Mouse (Mus musculus): ENCODE results near the gene D6Wsu163e. TPM values are rescaled to one million over a fixed set of nuclear protein-coding genes. Genes with fewer than 3 reads are reported as not detected.
A peak's percentile ranks its signal among the peaks of the same experiment; 100 is the strongest.

The D6Wsu163e gene
- polyA plus RNA-seq (2012; ENCODE audit: insufficient read depth, insufficient read length, missing spikeins) = 15.9 and 23.6 TPM in 2 replicates

DNA sequence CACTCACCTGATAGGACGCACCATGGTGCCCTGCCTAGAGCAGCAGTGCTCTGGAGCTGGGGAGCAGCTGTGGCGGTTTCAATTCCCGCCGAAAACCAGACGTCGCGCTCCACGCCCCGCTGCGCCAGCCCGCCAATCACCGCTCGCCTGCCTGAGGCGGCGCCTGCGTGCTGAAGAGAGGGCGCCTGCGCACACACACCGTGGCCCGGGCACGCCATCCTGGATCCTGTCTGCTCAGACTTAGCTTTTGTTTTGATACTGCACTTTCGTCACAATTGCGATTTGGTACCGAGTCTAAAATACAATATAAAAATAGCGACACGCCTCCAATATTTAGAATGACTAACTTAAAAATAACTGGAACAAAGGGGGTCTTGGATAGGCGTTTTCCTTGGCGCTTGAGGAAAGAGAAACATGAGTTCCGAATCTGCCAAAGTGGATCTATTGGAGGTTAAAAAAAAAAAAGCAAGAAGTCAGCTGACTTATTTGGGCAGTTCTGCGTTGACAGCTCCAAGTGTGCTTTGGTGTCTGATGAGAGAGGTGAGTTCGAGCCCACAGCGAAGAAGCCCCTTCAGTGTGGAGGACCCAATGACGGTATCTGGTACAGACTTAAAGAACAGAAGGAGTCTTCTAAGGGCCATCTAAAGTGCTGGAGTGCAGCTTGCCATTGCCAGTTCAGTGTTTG, at the start of gene D6Wsu163e, which contains the start of gene Rad51ap1:
D6Wsu163e (plus strand) TSS at position 476 of the 685 bp plus-strand sequence.
Rad51ap1 (minus strand) TSS at position 101 of the 685 bp plus-strand sequence.
- peak within 1 kb of the TSS; percentile 86 for H3K27ac ChIP-seq (replicated peaks; ENCODE audit: low read depth, low read length)
- H3K4me3 ChIP-seq (ENCODE audit: insufficient read depth, low read depth, low read length) = peak within 1 kb of the TSS; percentile 88
- peaks cover 6% of the 10 kb centered on the region for H3K4me1 ChIP-seq (ENCODE audit: control insufficient read depth, insufficient read depth, insufficient read length, low read length)

DNA sequence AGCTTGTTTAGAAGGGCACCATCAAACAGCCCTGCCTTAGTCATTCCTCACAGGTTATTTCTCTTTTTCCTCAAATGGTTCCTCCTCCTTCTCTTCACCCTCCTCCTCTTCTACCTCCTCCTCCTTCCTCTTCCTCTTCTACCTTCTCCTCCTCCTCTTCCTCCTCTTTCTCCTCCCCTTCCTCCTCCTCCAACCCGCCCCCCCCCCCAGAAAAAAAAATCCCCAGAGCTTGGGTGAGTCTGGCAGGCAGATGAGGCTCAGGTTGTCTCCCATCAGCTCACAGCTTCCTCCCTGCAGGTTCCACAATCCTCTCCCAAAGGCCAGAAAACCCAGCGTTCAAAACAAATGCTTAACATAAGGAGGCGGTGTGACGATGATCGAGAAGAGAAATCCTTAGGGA, 32.4 kb upstream of the D6Wsu163e start:
- Histone ChIP-seq H3K4me3 (ENCODE audit: insufficient read depth, low read depth, low read length) (no peak overlapping the region), H3K27ac (replicated peaks; ENCODE audit: low read depth, low read length) (peak overlapping the region; percentile 74), H3K4me1 (ENCODE audit: control insufficient read depth, insufficient read depth, insufficient read length, low read length) (no peaks in the 10 kb centered on the region)

DNA sequence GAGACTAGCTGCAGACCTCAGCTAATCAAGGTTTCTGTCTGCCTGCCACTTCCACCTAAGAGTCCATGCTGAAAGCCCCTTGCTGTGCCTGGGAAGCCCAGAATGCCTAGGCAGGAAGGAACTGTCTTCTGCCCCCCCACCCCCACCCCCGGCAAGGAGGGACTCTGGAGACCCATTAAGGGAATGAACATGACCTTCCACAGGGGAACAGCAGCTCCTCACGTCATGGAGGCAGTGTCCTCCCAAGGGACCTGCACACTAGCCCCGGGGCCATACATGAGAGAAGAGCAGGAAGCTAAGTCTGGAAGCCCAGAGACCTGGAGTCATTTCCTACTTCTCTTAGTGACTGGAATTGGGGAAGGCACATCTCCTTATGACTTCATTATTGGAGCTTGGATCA, 31.9 kb upstream of the D6Wsu163e start:
- Histone ChIP-seq H3K4me1 (ENCODE audit: control insufficient read depth, insufficient read depth, insufficient read length, low read length) (no peaks in the 10 kb centered on the region), H3K4me3 (ENCODE audit: insufficient read depth, low read depth, low read length) (no peak overlapping the region), H3K27ac (replicated peaks; ENCODE audit: low read depth, low read length) (peak overlapping the region; percentile 74; the same call in 1 of the 2 replicates)

DNA sequence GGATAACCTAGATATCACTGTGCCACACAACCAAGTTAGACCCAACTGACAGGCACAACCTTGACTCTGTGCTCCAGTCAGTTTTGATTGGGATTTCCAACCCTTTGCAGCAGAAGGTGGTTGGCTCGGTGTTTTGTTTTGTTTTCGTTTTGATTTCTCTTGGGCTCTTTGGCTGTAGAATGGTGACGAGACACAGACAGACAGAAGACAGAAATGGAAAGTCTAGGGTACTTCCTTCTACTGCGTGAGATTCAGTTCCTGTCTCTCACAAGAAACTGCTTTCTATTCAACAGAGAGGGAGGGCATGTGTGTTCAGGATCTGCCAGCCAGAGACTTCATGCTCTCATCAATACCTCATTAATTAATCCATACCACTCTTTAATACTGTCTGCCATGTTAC, 29.0 kb upstream of the D6Wsu163e start:
- Histone ChIP-seq H3K4me1 (ENCODE audit: control insufficient read depth, insufficient read depth, insufficient read length, low read length) (no peaks in the 10 kb centered on the region), H3K4me3 (ENCODE audit: insufficient read depth, low read depth, low read length) (peak overlapping the region; percentile 31; the same call in 1 of the 2 replicates), H3K27ac (replicated peaks; ENCODE audit: low read depth, low read length) (no peak overlapping the region)

DNA sequence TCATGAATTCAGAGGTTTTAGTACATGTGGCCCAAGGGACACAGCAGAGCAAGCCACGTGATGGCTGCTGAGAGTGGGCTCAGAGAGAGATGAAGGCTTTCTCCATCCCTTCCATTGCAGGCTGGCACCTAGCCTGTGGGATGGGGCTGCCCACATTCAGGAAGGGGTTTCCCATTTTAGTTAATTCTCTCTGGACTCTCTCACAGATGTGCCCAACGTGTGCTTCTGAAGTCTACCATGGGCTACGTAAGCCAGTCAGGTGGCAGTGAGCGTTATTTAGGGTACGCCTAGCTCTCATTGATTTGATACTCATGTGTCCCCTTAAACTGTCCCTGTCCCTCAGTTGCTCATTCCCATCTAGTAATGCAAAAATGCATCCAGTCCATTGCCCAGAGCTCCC, 24.8 kb upstream of the D6Wsu163e start:
- no peak overlapping the region for H3K4me3 ChIP-seq (ENCODE audit: insufficient read depth, low read depth, low read length)
- H3K27ac ChIP-seq (replicated peaks; ENCODE audit: low read depth, low read length) = no peak overlapping the region
- H3K4me1 ChIP-seq (ENCODE audit: control insufficient read depth, insufficient read depth, insufficient read length, low read length) = no peaks in the 10 kb centered on the region

DNA sequence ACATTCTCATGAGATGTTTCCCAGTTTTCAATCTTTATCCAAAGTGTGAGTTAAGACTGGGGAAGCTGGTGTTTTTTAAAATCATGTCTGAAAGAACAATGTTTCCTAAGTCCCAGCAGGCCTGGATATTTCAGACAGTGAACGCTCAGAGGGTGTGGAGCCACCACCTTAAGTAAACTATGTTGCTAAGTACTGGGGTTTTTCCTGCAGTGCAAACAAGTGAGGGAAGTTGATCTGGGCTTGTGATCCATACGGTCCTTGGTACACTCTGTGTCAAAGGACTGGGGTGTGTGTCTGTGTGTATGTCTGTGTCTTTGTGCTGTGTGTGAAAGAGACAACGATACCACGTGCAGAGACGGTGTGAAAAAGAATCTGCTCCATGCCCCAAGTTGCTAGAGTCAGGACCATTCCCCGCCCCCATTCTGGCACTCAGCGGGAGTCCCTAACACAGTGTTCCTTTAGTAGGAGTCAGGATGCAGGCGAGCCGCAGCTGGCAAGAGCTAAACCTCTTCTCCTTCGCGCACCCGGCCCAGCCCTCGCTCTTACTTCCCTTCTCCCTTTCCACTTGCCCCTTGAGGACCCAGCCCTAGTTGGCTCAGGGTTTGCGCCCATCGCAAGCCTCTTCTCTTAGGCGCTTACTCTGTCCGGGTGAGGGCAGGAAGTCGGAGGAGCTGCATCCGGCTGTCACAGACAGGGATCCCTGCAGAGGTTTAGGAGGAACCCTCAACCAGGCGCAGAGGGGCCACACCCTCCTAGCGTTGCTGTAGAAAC, 18.5 kb upstream of the D6Wsu163e start, which contains the start of gene Dyrk4:
Dyrk4 (minus strand) TSS at position 729 of the 771 bp plus-strand sequence.
- Histone ChIP-seq H3K4me1 (ENCODE audit: control insufficient read depth, insufficient read depth, insufficient read length, low read length) (no peaks in the 10 kb centered on the region), H3K27ac (replicated peaks; ENCODE audit: low read depth, low read length) (no peak within 1 kb of the TSS), H3K4me3 (ENCODE audit: insufficient read depth, low read depth, low read length) (peak within 1 kb of the TSS; percentile 40)

DNA sequence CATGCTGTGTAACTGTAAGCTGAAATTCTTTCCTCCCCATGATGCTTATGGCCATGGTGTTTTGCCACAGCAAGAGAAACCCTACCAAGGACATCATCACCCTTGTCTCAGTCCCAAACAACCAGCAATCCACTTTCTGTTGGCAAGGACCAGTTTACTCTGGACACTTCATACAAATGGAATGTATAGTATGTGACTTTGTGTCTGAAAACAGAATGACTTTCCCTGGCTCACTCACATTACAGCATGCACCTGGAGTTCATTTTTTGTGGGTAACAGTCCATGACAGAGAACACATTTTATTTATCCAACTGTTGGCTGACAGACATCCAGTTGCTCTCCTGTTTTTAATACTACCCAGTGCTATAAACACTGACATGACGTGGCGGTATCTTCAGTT, 6.9 kb upstream of the D6Wsu163e start:
- no peaks in the 10 kb centered on the region for H3K4me1 ChIP-seq (ENCODE audit: control insufficient read depth, insufficient read depth, insufficient read length, low read length)
- no peak overlapping the region for H3K27ac ChIP-seq (replicated peaks; ENCODE audit: low read depth, low read length)
- no peak overlapping the region for H3K4me3 ChIP-seq (ENCODE audit: insufficient read depth, low read depth, low read length)

DNA sequence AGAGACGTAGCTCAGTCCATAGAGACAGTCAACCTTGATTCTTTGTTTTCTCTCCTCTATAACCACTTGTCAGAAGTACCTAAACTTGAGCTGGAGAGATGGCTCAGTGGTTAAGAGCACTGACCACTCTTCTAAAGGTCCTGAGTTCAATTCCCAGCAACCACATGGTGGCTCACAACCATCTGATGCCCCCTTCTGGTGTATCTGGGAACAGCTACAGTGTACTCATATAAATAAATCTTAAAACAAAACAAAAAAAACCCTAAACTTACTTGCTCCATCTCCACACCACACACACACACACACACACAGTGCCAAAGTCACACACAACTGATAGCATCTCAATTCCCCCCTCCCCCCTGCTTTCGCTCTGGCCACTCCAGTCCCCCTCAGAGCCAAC, 1.7 kb upstream of the D6Wsu163e start:
- no peak overlapping the region for H3K4me3 ChIP-seq (ENCODE audit: insufficient read depth, low read depth, low read length)

DNA sequence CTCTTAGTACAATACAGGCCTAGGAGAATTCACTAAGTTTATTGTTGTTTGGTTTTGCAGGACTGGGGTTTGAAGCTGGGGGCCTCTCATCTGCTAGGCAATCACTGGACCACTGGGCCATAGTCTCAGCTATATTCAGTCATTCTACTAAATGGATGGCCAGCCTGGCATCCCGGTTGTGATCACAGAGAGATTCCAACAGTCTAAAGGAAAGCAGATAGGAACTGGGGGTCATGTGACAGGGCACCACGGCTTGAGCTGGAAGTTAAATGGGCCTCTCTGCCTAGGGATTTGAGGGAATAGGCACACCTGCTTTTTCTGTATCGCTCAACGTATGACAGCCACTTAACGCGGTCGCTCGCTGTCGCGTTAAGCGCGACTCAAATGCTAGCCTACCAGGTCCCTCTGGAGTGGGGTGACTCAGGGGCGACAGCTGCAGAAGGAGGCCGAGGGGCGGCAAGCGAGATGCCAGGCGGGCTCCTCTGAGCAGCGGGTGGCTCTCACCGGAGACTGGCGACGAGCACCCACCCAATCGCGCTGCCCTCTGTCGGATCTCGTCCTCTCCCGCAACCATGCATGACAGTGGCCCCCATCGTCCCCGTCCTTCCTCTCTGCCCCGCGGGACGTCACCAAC, 792 bp upstream of the D6Wsu163e start:
- Histone ChIP-seq H3K4me3 (ENCODE audit: insufficient read depth, low read depth, low read length) (peak overlapping the region; percentile 70), H3K4me1 (ENCODE audit: control insufficient read depth, insufficient read depth, insufficient read length, low read length) (peaks cover 6% of the 10 kb centered on the region), H3K27ac (replicated peaks; ENCODE audit: low read depth, low read length) (no peak overlapping the region)

More for the DNA sequence above, 1.7 kb upstream of the D6Wsu163e start:
- Histone ChIP-seq H3K4me1 (ENCODE audit: control insufficient read depth, insufficient read depth, insufficient read length, low read length) (peaks cover 6% of the 10 kb centered on the region), H3K27ac (replicated peaks; ENCODE audit: low read depth, low read length) (no peak overlapping the region)

DNA sequence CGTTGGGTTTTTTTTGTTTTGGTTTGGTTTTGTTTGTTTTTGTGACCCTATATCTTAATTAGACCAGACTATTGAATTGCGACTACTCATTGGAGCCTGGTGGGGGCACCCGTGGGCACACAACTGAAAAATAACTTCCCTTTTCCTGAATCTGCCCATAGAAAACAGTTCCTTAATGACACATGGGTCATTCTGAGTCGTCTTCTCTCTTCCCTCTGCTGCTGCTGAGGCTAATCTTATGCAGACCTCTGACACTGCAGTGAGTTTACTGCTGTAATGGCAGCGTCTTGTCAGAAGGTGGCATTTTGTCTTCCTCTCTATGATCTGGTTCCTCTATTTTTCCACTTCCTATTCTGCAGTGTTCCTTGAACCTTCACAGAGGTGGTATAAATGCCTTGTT, 689 bp downstream of the D6Wsu163e start:
- Histone ChIP-seq H3K4me3 (ENCODE audit: insufficient read depth, low read depth, low read length) (peak overlapping the region; percentile 88), H3K27ac (replicated peaks; ENCODE audit: low read depth, low read length) (no peak overlapping the region), H3K4me1 (ENCODE audit: control insufficient read depth, insufficient read depth, insufficient read length, low read length) (peaks cover 6% of the 10 kb centered on the region)

DNA sequence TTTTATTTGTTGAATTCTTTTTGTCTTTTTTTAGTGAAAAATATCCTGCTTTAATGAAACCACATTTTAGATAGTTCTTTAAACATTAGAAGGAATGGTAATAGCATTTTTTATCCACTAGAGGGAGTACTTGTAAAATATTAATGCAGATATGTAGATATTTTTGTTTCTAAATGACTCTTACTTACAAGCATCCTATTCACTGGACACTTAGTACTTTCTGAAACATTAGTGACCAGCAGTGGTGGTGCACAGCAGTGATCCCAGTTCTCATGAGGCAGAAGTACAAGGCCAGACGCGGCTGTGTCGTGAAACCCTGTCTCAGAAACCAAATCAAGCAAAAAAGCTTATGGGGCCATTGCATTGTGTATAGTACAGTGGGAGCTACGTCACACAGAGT, 8.6 kb downstream of the D6Wsu163e start:
- H3K4me3 ChIP-seq (ENCODE audit: insufficient read depth, low read depth, low read length) = no peak overlapping the region
- H3K4me1 ChIP-seq (ENCODE audit: control insufficient read depth, insufficient read depth, insufficient read length, low read length) = no peaks in the 10 kb centered on the region
- no peak overlapping the region for H3K27ac ChIP-seq (replicated peaks; ENCODE audit: low read depth, low read length)

DNA sequence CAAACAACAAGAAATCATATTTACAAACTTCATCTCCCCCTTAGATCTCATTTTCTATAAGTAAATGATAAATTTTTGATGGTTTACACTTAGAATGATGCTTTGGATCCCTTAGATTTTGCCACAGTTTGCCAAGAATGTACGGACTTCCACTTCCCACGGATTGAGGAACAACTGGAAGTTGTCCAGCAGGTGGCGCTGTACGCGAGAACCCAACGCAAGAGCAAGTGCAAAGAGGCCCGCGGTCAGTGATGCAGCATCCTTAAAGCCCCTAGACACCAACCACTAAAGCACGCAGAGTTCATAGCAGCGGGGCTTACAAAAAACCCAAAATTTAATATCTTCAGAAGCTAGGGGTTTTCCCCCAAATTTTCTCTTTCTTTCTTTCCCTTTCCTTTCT, 16.0 kb downstream of the D6Wsu163e start:
- H3K4me1 ChIP-seq (ENCODE audit: control insufficient read depth, insufficient read depth, insufficient read length, low read length) = no peaks in the 10 kb centered on the region
- no peak overlapping the region for H3K4me3 ChIP-seq (ENCODE audit: insufficient read depth, low read depth, low read length)

DNA sequence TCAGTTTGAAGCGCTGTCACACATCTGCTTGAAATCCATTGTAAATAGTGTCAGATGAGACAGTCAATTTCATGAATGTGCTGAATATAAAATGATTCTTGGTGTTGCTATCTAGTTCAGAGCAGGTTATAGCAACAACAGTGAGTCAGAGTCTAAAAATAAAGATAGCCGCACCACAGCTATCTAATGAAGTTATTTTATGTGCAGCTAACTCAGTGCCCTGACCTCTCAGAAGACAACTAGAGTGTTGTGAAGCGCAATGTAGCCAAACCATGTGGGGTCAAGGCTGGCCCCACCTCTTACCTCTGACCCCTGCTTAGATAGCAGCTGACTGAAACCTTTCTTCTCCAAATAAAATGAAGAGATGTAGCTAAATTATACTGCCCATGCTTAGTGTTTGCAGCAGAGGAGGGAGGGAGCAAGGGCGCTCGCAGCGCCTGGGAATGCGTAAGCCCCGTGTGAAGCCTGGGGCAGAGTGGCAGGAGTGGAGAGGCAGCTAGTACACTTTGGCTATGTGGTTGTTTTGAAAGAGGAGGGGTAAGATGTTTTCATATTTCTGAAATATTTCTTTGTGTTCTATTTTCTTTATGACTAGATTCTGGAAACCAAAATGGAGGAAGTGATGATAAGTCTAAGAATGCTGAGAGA, 21.7 kb downstream of the D6Wsu163e start:
- no peaks in the 10 kb centered on the region for H3K4me1 ChIP-seq (ENCODE audit: control insufficient read depth, insufficient read depth, insufficient read length, low read length)
- no peak overlapping the region for H3K4me3 ChIP-seq (ENCODE audit: insufficient read depth, low read depth, low read length)
- H3K27ac ChIP-seq (replicated peaks; ENCODE audit: low read depth, low read length) = no peak overlapping the region

More for the DNA sequence above, 16.0 kb downstream of the D6Wsu163e start:
- no peak overlapping the region for H3K27ac ChIP-seq (replicated peaks; ENCODE audit: low read depth, low read length)

DNA sequence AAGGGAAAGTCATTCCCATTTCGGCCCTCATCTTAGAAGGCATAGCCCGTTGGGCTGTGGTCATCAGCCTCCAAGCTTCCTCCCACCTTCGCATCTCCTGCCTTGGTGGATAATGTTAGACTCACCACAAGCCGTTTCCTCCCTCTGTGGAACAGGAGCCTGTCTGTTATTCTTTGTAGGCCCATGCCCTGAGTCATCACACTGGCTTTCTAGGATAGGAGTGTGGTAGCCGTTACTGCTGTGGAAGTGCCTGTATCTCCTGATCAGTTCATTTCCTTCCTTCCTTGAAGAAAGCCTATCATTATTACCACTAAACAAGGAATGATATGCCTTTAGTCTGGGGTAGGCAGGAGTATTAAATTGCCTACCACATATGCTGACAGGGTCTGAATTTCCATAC, 22.9 kb downstream of the D6Wsu163e start:
- no peak overlapping the region for H3K27ac ChIP-seq (replicated peaks; ENCODE audit: low read depth, low read length)
- no peak overlapping the region for H3K4me3 ChIP-seq (ENCODE audit: insufficient read depth, low read depth, low read length)
- no peaks in the 10 kb centered on the region for H3K4me1 ChIP-seq (ENCODE audit: control insufficient read depth, insufficient read depth, insufficient read length, low read length)

DNA sequence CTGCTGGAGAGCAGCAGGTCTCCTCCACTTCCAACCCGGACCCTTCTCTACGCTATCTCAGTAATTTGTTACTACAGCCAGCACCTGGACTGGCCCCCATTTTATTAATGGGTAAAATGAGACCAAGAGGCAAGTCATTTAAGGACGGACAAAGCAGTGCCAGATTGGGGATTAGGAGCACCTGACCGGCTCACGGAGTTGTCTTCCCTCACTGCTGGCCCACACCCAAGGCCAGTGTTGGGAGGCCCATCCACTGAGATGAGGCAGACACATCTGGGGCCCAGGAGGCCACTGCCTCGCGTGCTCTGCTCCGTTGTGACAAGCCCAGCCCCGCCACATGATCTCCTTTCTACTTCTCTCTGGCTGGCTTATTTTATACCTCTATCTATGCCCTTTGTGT, 23.7 kb downstream of the D6Wsu163e start:
- Histone ChIP-seq H3K4me3 (ENCODE audit: insufficient read depth, low read depth, low read length) (no peak overlapping the region), H3K27ac (replicated peaks; ENCODE audit: low read depth, low read length) (no peak overlapping the region), H3K4me1 (ENCODE audit: control insufficient read depth, insufficient read depth, insufficient read length, low read length) (no peaks in the 10 kb centered on the region)

All from brown adipose tissue, adult 24 weeks (tissue).